Mouse (Mus musculus) forebrain, embryonic 10.5 days (tissue): ENCODE measurements around the gene Cwc25. TPM values are rescaled to one million over a fixed set of nuclear protein-coding genes. Genes with fewer than 3 reads are reported as not detected.
A peak's percentile ranks its signal among the peaks of the same experiment; 100 is the strongest.

Source experiments
- DNase-seq: peaks from one replicate; pipeline ENCODE4 v3.0.0-alpha.2; 2017; ENCODE audit warnings: low spot score; ENCODE audit errors: extremely low spot score
- H3K27ac ChIP-seq: fragments of 300-500 bp; sonication (generic); 2 replicates; pipeline ENCODE4 v1.5.1; 2016; ENCODE audit warnings: mild to moderate bottlenecking
- H3K27me3 ChIP-seq: fragments of 300-500 bp; sonication (generic); 2 replicates; pipeline ENCODE4 v1.6.1; 2016; ENCODE audit warnings: mild to moderate bottlenecking; ENCODE audit not compliant: poor library complexity, severe bottlenecking
- H3K36me3 ChIP-seq: fragments of 300-500 bp; sonication (generic); replicated peaks from 2 replicates; pipeline ENCODE4 v1.6.1; 2016; ENCODE audit warnings: mild to moderate bottlenecking, moderate library complexity
- H3K4me1 ChIP-seq: fragments of 300-500 bp; sonication (generic); 2 replicates; pipeline ENCODE4 v1.6.1; 2016
- H3K4me3 ChIP-seq: fragments of 300-500 bp; sonication (generic); 2 replicates; pipeline ENCODE4 v1.5.1; 2016; ENCODE audit warnings: mild to moderate bottlenecking, moderate library complexity
- H3K9me3 ChIP-seq: fragments of 300-500 bp; sonication (generic); 2 replicates; pipeline ENCODE4 v1.6.1; 2016; ENCODE audit warnings: mild to moderate bottlenecking, moderate library complexity
- WGBS: fragments of 180-500 bp; shearing (Covaris S2); methylation state at CpG from one replicate; pipeline ENCODE4 v1.1.7; 2016; 5-methylcytosine and 5-hydroxymethylcytosine counted together
- polyA plus RNA-seq: library from polyadenylated mRNA; unstranded; fragments of >200 nt; fragmentation: Nextera tagmentation; extraction: Ambion mirVana; gene quantifications from 2 replicates; pipeline ENCODE4 v1.2.1, GENCODE M21; 2016

Gene Cwc25
- polyA plus RNA-seq, 1 experiment from 2014 or later = 20.3 TPM

DNA sequence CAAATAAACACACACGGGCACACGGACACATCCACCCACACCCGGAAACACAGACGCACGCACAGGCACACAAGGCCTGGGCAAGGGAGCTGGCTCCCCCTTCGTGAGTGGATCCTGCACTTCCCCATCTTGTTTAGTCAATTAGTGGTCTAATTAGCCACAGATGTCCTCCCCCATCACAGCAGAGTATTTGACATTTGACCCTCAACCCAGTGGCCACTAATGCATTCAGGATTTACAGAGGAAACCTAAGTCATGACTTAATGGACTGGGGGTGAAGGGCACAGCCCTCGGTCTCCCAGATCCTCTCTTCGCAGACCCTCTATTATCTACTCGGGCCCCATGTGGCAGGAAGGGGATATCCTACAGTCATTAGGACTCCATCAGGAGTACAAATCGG, 32.7 kb downstream of the Cwc25 start:
- Histone ChIP-seq H3K4me3 (no peak overlapping the region), H3K27me3 (no peaks in the 10 kb centered on the region), H3K4me1 (peaks cover 24% of the 10 kb centered on the region), H3K9me3 (no peaks in the 10 kb centered on the region), H3K36me3 (peaks cover 37% of the 10 kb centered on the region), H3K27ac (peak overlapping the region; percentile 40; the same call in 1 of the 2 replicates)
- WGBS = 29% methylated on average over 10 of the region's 10 CpGs
- peak; percentile 25 for DNase-seq

GRCm38 (mm10) chr11:97728730-97729129, 37.6 kb downstream of the Cwc25 start:
- Histone ChIP-seq H3K4me3 (no peak overlapping the region), H3K36me3 (peaks cover 86% of the 10 kb centered on the region), H3K9me3 (no peaks in the 10 kb centered on the region), H3K27ac (no peak overlapping the region), H3K27me3 (no peaks in the 10 kb centered on the region), H3K4me1 (peaks cover 17% of the 10 kb centered on the region)
- no peak for DNase-seq
- 86% methylated on average over 7 of the region's 7 CpGs for whole genome bisulfite sequencing

- Histone ChIP-seq H3K36me3 (peaks cover 91% of the 10 kb centered on the region), H3K4me1 (peaks cover 13% of the 10 kb centered on the region), H3K4me3 (no peak overlapping the region), H3K9me3 (no peaks in the 10 kb centered on the region), H3K27ac (no peak overlapping the region), H3K27me3 (no peaks in the 10 kb centered on the region)
- 88% methylated on average over 7 of the region's 7 CpGs for WGBS
- DNase-seq = no peak
Measured at GRCm38 (mm10) chr11:97728311-97728710, 38.0 kb downstream of the Cwc25 start.

DNA sequence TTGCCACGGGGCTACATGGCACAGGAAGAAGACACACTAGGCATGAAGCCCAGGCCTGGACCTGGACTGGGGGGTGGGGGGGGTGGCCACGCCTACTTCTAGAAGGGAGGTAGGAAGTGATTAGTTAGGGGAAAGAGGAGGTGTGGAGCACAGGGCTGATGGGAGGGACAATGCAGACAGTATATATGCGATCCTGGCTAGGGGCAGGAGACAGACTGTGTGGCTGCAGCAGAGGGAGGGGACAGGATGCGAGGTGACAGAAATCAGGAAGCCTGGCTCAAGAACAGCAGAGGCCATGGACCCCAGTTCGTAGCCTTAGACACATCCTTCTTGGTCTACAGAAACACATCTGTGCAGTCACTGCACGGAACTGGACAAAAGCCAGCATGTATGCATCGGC, 42.6 kb downstream of the Cwc25 start:
- 87% methylated on average over 7 of the region's 7 CpGs for WGBS
- H3K36me3 ChIP-seq = peaks cover 100% of the 10 kb centered on the region

DNA sequence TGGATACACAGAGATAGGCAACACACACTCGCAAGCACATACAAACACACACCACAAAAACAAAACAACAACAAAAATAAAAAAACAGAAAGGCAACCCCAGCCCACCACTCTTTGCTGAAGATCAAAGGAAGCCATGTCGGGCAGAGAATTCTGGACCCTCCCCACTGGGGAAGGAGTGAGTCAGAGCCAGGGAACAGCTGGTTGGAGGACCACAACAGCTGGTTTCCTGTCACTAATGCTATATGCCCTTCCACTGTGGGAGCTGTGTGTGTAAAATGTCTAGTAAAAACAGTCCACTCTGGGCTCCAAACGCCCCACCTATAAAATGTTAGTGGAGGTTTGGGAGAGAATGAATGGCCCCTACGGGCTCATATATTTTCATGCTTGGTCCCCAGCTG, 45.0 kb downstream of the Cwc25 start:
- 95% methylated on average over 4 of the region's 4 CpGs for WGBS
- H3K4me1 ChIP-seq = no peaks in the 10 kb centered on the region
- peaks cover 6% of the 10 kb centered on the region; the same call in 1 of the 2 replicates for H3K9me3 ChIP-seq
- H3K4me3 ChIP-seq = no peak overlapping the region
- H3K27ac ChIP-seq = no peak overlapping the region
- DNase-seq = no peak
- H3K36me3 ChIP-seq = peaks cover 98% of the 10 kb centered on the region
- H3K27me3 ChIP-seq = no peaks in the 10 kb centered on the region

More for the DNA sequence above, 42.6 kb downstream of the Cwc25 start:
- no peak for DNase-seq
- no peak overlapping the region for H3K4me3 ChIP-seq
- H3K9me3 ChIP-seq = peaks cover 6% of the 10 kb centered on the region; the same call in 1 of the 2 replicates
- no peak overlapping the region for H3K27ac ChIP-seq
- H3K4me1 ChIP-seq = peaks cover under 1% of the 10 kb centered on the region; the same call in 1 of the 2 replicates
- no peaks in the 10 kb centered on the region for H3K27me3 ChIP-seq

- Histone ChIP-seq H3K27me3 (no peaks in the 10 kb centered on the region), H3K9me3 (peaks cover 6% of the 10 kb centered on the region; the same call in 1 of the 2 replicates), H3K27ac (no peak overlapping the region), H3K36me3 (peaks cover 97% of the 10 kb centered on the region), H3K4me3 (no peak overlapping the region), H3K4me1 (no peaks in the 10 kb centered on the region)
- DNase-seq = no peak
- 92% methylated on average over 4 of the region's 4 CpGs for WGBS
Measured at GRCm38 (mm10) chr11:97719041-97719440, 47.3 kb downstream of the Cwc25 start.

DNA sequence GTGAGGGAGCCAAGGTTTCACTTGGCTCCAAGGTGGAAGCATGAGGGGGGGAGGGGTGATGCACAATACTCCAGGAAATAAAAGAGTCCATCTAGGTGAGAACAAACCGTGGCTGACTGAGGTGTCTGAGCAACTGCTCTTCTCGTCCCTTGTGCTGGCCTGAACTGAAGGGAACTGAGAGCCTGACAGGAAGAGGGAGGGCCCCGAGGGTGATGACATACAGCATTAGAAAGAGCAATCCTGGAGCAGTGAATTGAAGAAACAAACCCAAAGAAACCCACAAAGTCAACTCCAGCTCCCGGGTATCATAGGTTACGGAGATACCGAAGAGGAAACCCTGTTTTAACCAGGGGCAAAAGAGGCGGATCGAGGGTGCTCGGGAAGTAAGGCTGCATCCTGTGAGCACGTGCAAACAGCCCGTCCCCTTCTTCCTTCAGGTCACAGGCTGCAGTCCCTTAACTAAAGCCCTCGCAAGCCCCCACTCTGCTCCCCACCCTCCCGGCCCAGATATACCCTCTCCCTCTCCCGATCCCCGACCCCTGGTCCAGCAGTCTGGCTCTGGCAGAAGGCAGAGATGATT, 48.0 kb downstream of the Cwc25 start:
- Histone ChIP-seq H3K4me1 (no peaks in the 10 kb centered on the region), H3K9me3 (peaks cover 6% of the 10 kb centered on the region; the same call in 1 of the 2 replicates), H3K36me3 (peaks cover 97% of the 10 kb centered on the region), H3K27me3 (no peaks in the 10 kb centered on the region), H3K27ac (no peak overlapping the region), H3K4me3 (no peak overlapping the region; the same call in 1 of the 2 replicates)
- DNase-seq = no peak
- WGBS = 87% methylated on average over 15 of the region's 15 CpGs

- no peaks in the 10 kb centered on the region for H3K4me1 ChIP-seq
- H3K27ac ChIP-seq = no peak overlapping the region
- H3K27me3 ChIP-seq = no peaks in the 10 kb centered on the region
- peaks cover 6% of the 10 kb centered on the region; the same call in 1 of the 2 replicates for H3K9me3 ChIP-seq
- 88% methylated on average over 26 of the region's 26 CpGs for WGBS
- no peak for DNase-seq
- no peak overlapping the region for H3K4me3 ChIP-seq
- H3K36me3 ChIP-seq = peaks cover 97% of the 10 kb centered on the region
Measured at GRCm38 (mm10) chr11:97717369-97718280, 48.7 kb downstream of the Cwc25 start.

- Histone ChIP-seq H3K4me1 (no peaks in the 10 kb centered on the region), H3K4me3 (no peak overlapping the region), H3K36me3 (peaks cover 97% of the 10 kb centered on the region), H3K9me3 (no peaks in the 10 kb centered on the region), H3K27me3 (no peaks in the 10 kb centered on the region), H3K27ac (no peak overlapping the region)
- WGBS = 91% methylated on average over 8 of the region's 8 CpGs
- DNase-seq = no peak
Measured at GRCm38 (mm10) chr11:97716021-97716420, 50.3 kb downstream of the Cwc25 start.

DNA sequence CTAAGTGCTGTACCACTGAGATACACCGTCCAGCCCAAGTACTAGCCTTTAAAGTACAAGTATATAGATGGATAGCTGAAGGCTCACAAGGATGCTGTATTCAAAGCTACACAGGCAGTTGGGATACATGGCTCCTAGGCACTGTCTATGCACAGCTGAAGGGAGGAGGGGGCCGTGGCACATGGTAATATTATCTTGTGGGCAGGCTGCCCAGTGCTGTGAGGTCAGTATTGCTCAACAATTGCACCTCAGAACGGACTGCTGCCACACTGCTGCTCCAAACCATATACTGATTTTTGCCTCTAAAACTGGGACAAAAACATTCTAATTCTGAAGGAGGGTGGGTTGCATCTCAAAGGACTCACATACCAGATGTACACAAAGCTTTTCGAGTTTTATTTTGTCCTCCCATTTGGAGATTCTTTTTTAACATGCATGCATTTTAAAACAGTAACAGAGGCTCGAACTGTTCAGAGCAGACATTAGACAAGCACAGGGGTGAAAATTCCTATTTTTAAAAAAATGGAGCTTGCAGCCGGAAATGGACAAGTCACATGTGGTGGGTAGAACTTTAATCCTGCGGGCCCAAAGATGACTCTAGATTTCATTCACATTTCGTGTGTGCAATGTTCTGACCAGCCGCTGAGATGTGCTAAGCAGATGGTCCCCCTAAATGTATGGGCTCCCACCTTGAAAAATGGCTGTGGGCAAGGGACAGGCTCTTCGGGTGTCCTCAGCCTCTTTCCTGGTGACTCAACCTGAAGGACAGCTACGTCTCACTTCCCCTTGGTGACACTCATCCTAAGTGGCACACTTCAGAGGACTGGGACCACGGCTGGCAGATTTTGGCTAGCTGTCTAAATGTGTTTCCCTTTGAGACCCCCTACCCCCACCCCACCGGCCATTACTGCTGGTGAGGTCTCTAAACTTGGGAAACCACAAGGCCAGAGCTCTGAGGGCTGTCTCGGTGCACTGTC, 51.3 kb downstream of the Cwc25 start:
- Histone ChIP-seq H3K36me3 (peaks cover 97% of the 10 kb centered on the region), H3K4me1 (no peaks in the 10 kb centered on the region)
- WGBS = 93% methylated on average over 14 of the region's 14 CpGs

GRCm38 (mm10) chr11:97714356-97714755, 52.0 kb downstream of the Cwc25 start:
- WGBS = 93% methylated on average over 3 of the region's 3 CpGs
- H3K4me3 ChIP-seq = no peak overlapping the region
- peaks cover 93% of the 10 kb centered on the region for H3K36me3 ChIP-seq

More for the DNA sequence above, 51.3 kb downstream of the Cwc25 start:
- no peak overlapping the region for H3K4me3 ChIP-seq
- no peaks in the 10 kb centered on the region for H3K27me3 ChIP-seq
- no peak overlapping the region for H3K27ac ChIP-seq
- no peak for DNase-seq
- H3K9me3 ChIP-seq = no peaks in the 10 kb centered on the region

GRCm38 (mm10) chr11:97713896-97714295, 52.5 kb downstream of the Cwc25 start:
- H3K27me3 ChIP-seq = no peaks in the 10 kb centered on the region
- H3K4me1 ChIP-seq = no peaks in the 10 kb centered on the region
- H3K4me3 ChIP-seq = no peak overlapping the region
- no peak for DNase-seq
- no peak overlapping the region for H3K27ac ChIP-seq
- H3K9me3 ChIP-seq = no peaks in the 10 kb centered on the region
- WGBS = 93% methylated on average over 8 of the region's 8 CpGs
- H3K36me3 ChIP-seq = peaks cover 93% of the 10 kb centered on the region

More at GRCm38 (mm10) chr11:97714356-97714755, 52.0 kb downstream of the Cwc25 start:
- DNase-seq = no peak
- no peaks in the 10 kb centered on the region for H3K4me1 ChIP-seq
- H3K27ac ChIP-seq = no peak overlapping the region
- H3K9me3 ChIP-seq = no peaks in the 10 kb centered on the region
- H3K27me3 ChIP-seq = no peaks in the 10 kb centered on the region
